11 mouse cellular contexts compared by ENCODE assay signal in genomic region chr12:116978201-116978600, GRCm38 (mm10).
A peak's percentile ranks its signal among the peaks of the same experiment; 100 is the strongest.
DNase-seq lines count a peak whose midpoint lies in the region; ATAC-seq lines count a peak whose summit lies in the region.
"Had no signal": no experiment of that assay in that cellular context is flagged by ENCODE, and none has a peak within 500 bp of the region (broad histone marks: within the 10 kb centered on the region; RNA-seq: fewer than 3 reads in every experiment).

No protein-coding gene starts in this region.

- no peak overlapping the region for H3K27ac ChIP-seq in heart, embryonic 10.5 days
- H3K27ac ChIP-seq in midbrain, embryonic 10.5 days (replicated peaks) = no peak overlapping the region
- H3K27ac ChIP-seq in midbrain, embryonic 11.5 days (ENCODE audit: low read depth, low read length) = no peak overlapping the region
- H3K27ac ChIP-seq in limb, embryonic 10.5 days = no peak overlapping the region
- H3K27ac ChIP-seq: limb, embryonic 15.5 days had no signal

- peak; percentile 71 for DNase-seq in heart, embryonic 10.5 days (ENCODE audit: low spot score)
- DNase-seq in heart, postnatal 4 days = no peak
- peak; percentile 10 for DNase-seq in midbrain, embryonic 10.5 days (ENCODE audit: low spot score)
- no peak for DNase-seq in midbrain, embryonic 11.5 days (ENCODE audit: low spot score, missing footprints)
- peak; percentile 46 for DNase-seq in adrenal gland, adult 2 months
- peak; percentile 20 for DNase-seq in limb, embryonic 10.5 days (ENCODE audit: low spot score)
- no peak for DNase-seq in urinary bladder, postnatal 4 days (ENCODE audit: low spot score in 2 of 2)
- DNase-seq in retina, embryonic 14.5 days (ENCODE audit: low spot score) = no peak
- DNase-seq: gastrocnemius, postnatal 36 days had no signal

- H3K4me2 ChIP-seq in midbrain, embryonic 11.5 days = no peak overlapping the region
- H3K4me2 ChIP-seq: limb, embryonic 15.5 days had no signal

- H3K4me1 ChIP-seq in heart, embryonic 10.5 days = no peaks in the 10 kb centered on the region
- no peaks in the 10 kb centered on the region for H3K4me1 ChIP-seq in midbrain, embryonic 10.5 days
- H3K4me1 ChIP-seq in midbrain, embryonic 11.5 days (ENCODE audit: control insufficient read depth, insufficient read depth, low read length) = no peaks in the 10 kb centered on the region
- 0 out of 2 replicates have a peak, but pooled peaks cover 5% of the 10 kb centered on the region for H3K4me1 ChIP-seq in limb, embryonic 10.5 days
- H3K4me1 ChIP-seq: limb, embryonic 15.5 days had no signal

- no peak overlapping the region for H3K4me3 ChIP-seq in heart, embryonic 10.5 days
- no peak overlapping the region for H3K4me3 ChIP-seq in midbrain, embryonic 10.5 days
- H3K4me3 ChIP-seq in midbrain, embryonic 11.5 days (ENCODE audit: low read depth, low read length) = no peak overlapping the region
- H3K4me3 ChIP-seq in limb, embryonic 10.5 days = no peak overlapping the region
- H3K4me3 ChIP-seq: limb, embryonic 15.5 days had no signal

- H3K9me3 ChIP-seq in heart, embryonic 10.5 days = no peaks in the 10 kb centered on the region
- H3K9me3 ChIP-seq in midbrain, embryonic 10.5 days (replicated peaks) = no peaks in the 10 kb centered on the region
- no peaks in the 10 kb centered on the region for H3K9me3 ChIP-seq in midbrain, embryonic 11.5 days (ENCODE audit: control insufficient read depth, low read length)
- no peaks in the 10 kb centered on the region for H3K9me3 ChIP-seq in limb, embryonic 10.5 days (replicated peaks)
- H3K9me3 ChIP-seq: limb, embryonic 15.5 days had no signal

- H3K27me3 ChIP-seq in heart, embryonic 10.5 days (ENCODE audit: insufficient read depth, poor library complexity, severe bottlenecking) = no peaks in the 10 kb centered on the region
- H3K27me3 ChIP-seq in midbrain, embryonic 10.5 days (ENCODE audit: low read depth, poor library complexity, severe bottlenecking) = no peaks in the 10 kb centered on the region
- H3K27me3 ChIP-seq in midbrain, embryonic 11.5 days (ENCODE audit: control insufficient read depth, insufficient read depth, low read length) = no peaks in the 10 kb centered on the region
- no peaks in the 10 kb centered on the region for H3K27me3 ChIP-seq in limb, embryonic 10.5 days (ENCODE audit: low read depth, poor library complexity, severe bottlenecking)
- H3K27me3 ChIP-seq: limb, embryonic 15.5 days had no signal

- ATAC-seq in midbrain, embryonic 11.5 days (ENCODE audit: low FRiP score) = no peak
- ATAC-seq: midbrain, embryonic 16.5 days had no signal

- 86% methylated on average over 6 of the region's 6 CpGs for WGBS in heart, embryonic 10.5 days
- 89% methylated on average over 6 of the region's 6 CpGs for WGBS in midbrain, embryonic 10.5 days
- WGBS in midbrain, embryonic 11.5 days = 89% methylated on average over 6 of the region's 6 CpGs
- WGBS in limb, embryonic 10.5 days = 92% methylated on average over 6 of the region's 6 CpGs

- H3K36me3 ChIP-seq in heart, embryonic 10.5 days = no peaks in the 10 kb centered on the region
- H3K36me3 ChIP-seq in midbrain, embryonic 10.5 days = no peaks in the 10 kb centered on the region
- no peaks in the 10 kb centered on the region for H3K36me3 ChIP-seq in midbrain, embryonic 11.5 days (ENCODE audit: control insufficient read depth, insufficient read depth, low read length)
- no peaks in the 10 kb centered on the region for H3K36me3 ChIP-seq in limb, embryonic 10.5 days
- H3K36me3 ChIP-seq: limb, embryonic 15.5 days had no signal

- no peak overlapping the region for H3K9ac ChIP-seq in midbrain, embryonic 11.5 days (ENCODE audit: low read length)
- H3K9ac ChIP-seq: limb, embryonic 15.5 days had no signal

Comparison
In these comparisons a context has a peak if more than half of its experiments do, and no peak if none do; other contexts are left out.
1. DNase-seq: peak in heart, embryonic 10.5 days (single experiment), midbrain, embryonic 10.5 days (single experiment), adrenal gland, adult 2 months (single experiment) and limb, embryonic 10.5 days (single experiment); none in heart, postnatal 4 days (single experiment), midbrain, embryonic 11.5 days (single experiment), urinary bladder, postnatal 4 days (0 of 2) and retina, embryonic 14.5 days (single experiment).